Mouse (Mus musculus): Measurements from ENCODE around the gene Clic5. TPM values are rescaled to one million over a fixed set of nuclear protein-coding genes. Genes with fewer than 3 reads are reported as not detected.

The Clic5 gene
- total and polyA plus RNA-seq, 2 experiments from 2014 or later: 0.69 to 0.78 TPM

DNA sequence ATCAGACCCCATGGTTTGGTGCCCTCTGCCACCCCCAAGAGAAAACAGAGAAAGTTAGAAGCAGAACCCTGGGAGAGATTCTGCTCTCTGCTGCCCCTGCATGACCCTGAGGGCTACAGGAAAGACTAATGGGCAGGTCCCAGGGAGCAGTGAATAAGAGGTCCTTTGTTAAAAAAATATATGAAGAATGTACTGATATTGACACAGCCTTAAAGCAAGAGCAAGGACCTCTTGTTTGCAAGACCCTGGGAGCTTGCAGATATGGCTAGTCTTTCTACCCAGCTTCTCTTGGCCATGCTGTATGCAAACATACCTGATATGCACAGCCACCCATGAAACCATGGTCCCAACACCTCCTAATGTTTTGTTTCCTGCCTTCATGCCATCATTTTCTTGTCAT is 86.4 kb downstream of the Clic5 start:
- DNase-seq (ENCODE audit: low spot score): no peak
- H3K27me3 ChIP-seq (ENCODE audit: insufficient read depth, low read length): no peaks in the 10 kb centered on the region
- TF ChIP-seq CTCF (IDR thresholded peaks at IDR 0.05; ENCODE audit: low read depth): no peak

DNA sequence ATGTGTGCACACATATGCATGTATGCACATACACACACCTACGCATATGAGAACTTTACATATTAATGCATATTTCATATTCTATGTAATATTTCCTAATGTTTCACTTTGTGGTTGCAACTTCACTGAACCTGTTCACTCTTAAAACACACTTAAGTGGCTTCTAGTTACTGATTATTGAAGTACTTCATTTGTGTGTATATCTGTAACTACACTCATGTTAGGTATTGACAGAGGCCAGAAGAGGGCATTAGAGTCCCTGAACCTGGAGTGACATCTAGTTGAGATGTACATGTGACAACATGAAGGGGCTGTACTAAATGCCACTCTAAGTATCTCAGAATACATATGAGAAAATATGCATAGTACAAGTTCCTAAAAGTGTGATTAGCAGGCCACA is 99.9 kb downstream of the Clic5 start:
- DNase-seq (ENCODE audit: low spot score) (no peak), ATAC-seq (no peak)
- WGBS: 96% methylated on average over 1 of the region's 1 CpGs
- Histone ChIP-seq H3K36me3 (ENCODE audit: insufficient read depth, low read length) (no peaks in the 10 kb centered on the region), H3K27ac (no peak overlapping the region), H3K9me3 (ENCODE audit: low read length) (no peaks in the 10 kb centered on the region), H3K27me3 (ENCODE audit: insufficient read depth, low read length) (no peaks in the 10 kb centered on the region), H3K4me2 (ENCODE audit: low read depth, low read length) (no peak overlapping the region), H3K9ac (replicated peaks; ENCODE audit: low read length) (no peak overlapping the region), H3K4me1 (ENCODE audit: insufficient read depth, low read length) (no peaks in the 10 kb centered on the region), H3K4me3 (ENCODE audit: low read length) (no peak overlapping the region)
- no peak for TF ChIP-seq CTCF (IDR thresholded peaks at IDR 0.05; ENCODE audit: low read depth)

More for the DNA sequence above, 86.4 kb downstream of the Clic5 start:
- Histone ChIP-seq H3K4me3 (ENCODE audit: low read length) (no peak overlapping the region), H3K4me2 (ENCODE audit: low read depth, low read length) (no peak overlapping the region), H3K9me3 (ENCODE audit: low read length) (no peaks in the 10 kb centered on the region), H3K4me1 (ENCODE audit: insufficient read depth, low read length) (no peaks in the 10 kb centered on the region), H3K9ac (replicated peaks; ENCODE audit: low read length) (no peak overlapping the region), H3K27ac (no peak overlapping the region), H3K36me3 (ENCODE audit: insufficient read depth, low read length) (no peaks in the 10 kb centered on the region)
- no peak for ATAC-seq

DNA sequence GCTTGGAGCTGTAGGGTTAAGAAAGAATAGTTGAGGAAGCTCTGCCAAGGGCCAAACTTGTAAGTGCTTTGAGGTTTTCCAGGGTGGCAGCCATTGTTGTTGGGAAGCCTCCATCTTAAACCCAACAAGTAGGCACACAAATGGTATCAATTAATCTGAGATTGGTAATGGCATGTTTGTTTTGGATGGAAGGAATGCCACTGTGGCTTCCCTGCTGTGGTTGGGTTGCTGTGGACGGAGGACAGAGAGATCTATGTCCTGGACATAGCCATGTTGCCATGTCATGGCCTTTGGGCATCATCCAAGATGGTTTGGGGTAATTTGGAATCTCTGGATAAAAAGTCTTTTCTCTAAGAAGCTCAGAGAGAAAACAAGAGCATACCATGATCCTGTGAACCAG is 108.8 kb downstream of the Clic5 start:
- H3K9ac ChIP-seq (replicated peaks; ENCODE audit: low read length): no peak overlapping the region
- no peak for TF ChIP-seq CTCF (IDR thresholded peaks at IDR 0.05; ENCODE audit: low read depth)
- H3K36me3 ChIP-seq (ENCODE audit: insufficient read depth, low read length): no peaks in the 10 kb centered on the region
- WGBS: 62% methylated on average over 1 of the region's 1 CpGs
- no peak overlapping the region for H3K4me3 ChIP-seq (ENCODE audit: low read length)
- ATAC-seq (no peak), DNase-seq (ENCODE audit: low spot score) (no peak)
- H3K27ac ChIP-seq: no peak overlapping the region
- no peaks in the 10 kb centered on the region for H3K27me3 ChIP-seq (ENCODE audit: insufficient read depth, low read length)
- no peak overlapping the region for H3K4me2 ChIP-seq (ENCODE audit: low read depth, low read length)
- 0 out of 2 replicates have a peak, but pooled peaks cover 4% of the 10 kb centered on the region for H3K4me1 ChIP-seq (ENCODE audit: insufficient read depth, low read length)
- H3K9me3 ChIP-seq (ENCODE audit: low read length): no peaks in the 10 kb centered on the region

- Histone ChIP-seq H3K4me1 (ENCODE audit: insufficient read depth, low read length) (0 out of 2 replicates have a peak, but pooled peaks cover 4% of the 10 kb centered on the region), H3K4me3 (ENCODE audit: low read length) (no peak overlapping the region), H3K9ac (replicated peaks; ENCODE audit: low read length) (no peak overlapping the region), H3K27me3 (ENCODE audit: insufficient read depth, low read length) (no peaks in the 10 kb centered on the region), H3K36me3 (ENCODE audit: insufficient read depth, low read length) (no peaks in the 10 kb centered on the region), H3K9me3 (ENCODE audit: low read length) (no peaks in the 10 kb centered on the region), H3K4me2 (ENCODE audit: low read depth, low read length) (no peak overlapping the region), H3K27ac (no peak overlapping the region)
- ATAC-seq (no peak), DNase-seq (ENCODE audit: low spot score) (no peak)
- WGBS: 21% methylated on average over 5 of the region's 5 CpGs
- TF ChIP-seq CTCF (IDR thresholded peaks at IDR 0.05; ENCODE audit: low read depth): no peak
Measured at GRCm38 (mm10) chr17:44300236-44300635, 111.9 kb downstream of the Clic5 start.

- whole genome bisulfite sequencing: 31% methylated on average over 4 of the region's 4 CpGs
- Histone ChIP-seq H3K36me3 (ENCODE audit: insufficient read depth, low read length) (no peaks in the 10 kb centered on the region), H3K4me2 (ENCODE audit: low read depth, low read length) (no peak overlapping the region), H3K4me1 (ENCODE audit: insufficient read depth, low read length) (0 out of 2 replicates have a peak, but pooled peaks cover 4% of the 10 kb centered on the region), H3K4me3 (ENCODE audit: low read length) (no peak overlapping the region), H3K27me3 (ENCODE audit: insufficient read depth, low read length) (no peaks in the 10 kb centered on the region), H3K9ac (replicated peaks; ENCODE audit: low read length) (no peak overlapping the region), H3K27ac (no peak overlapping the region), H3K9me3 (ENCODE audit: low read length) (no peaks in the 10 kb centered on the region)
- no peak for DNase-seq (ENCODE audit: low spot score)
- no peak for TF ChIP-seq CTCF (IDR thresholded peaks at IDR 0.05; ENCODE audit: low read depth)
- ATAC-seq: no peak
Measured at GRCm38 (mm10) chr17:44300723-44301122, 112.3 kb downstream of the Clic5 start.

DNA sequence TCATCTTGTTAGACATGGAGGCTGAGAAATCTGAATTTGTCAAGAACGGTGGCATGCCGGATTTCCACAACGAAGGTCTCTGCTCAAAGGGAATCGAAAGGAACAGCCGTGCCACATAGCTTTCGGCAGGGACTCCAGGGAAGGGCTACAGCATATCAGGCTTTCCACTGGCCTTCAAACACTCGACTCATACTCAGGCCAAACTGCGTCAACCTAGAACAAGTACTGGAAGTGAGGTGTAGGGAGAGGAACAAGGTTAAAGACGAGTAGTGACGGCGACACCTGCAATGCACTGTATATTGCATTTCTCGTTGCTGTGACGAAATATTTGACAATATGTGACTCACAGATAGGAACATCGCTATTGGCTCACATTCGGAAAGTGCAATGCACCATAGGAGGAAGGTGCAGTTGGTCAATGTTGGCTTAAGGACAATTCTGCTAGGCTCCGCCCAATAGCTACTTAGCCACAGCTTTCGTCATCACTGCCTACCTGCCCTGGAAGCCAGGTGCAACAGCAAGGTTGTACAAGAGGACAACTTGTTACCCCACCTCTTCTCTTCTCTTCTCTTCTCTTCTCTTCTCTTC is 112.9 kb downstream of the Clic5 start:
- Histone ChIP-seq H3K36me3 (ENCODE audit: insufficient read depth, low read length) (no peaks in the 10 kb centered on the region), H3K27ac (no peak overlapping the region), H3K27me3 (ENCODE audit: insufficient read depth, low read length) (no peaks in the 10 kb centered on the region), H3K4me3 (ENCODE audit: low read length) (no peak overlapping the region), H3K9ac (replicated peaks; ENCODE audit: low read length) (no peak overlapping the region), H3K4me1 (ENCODE audit: insufficient read depth, low read length) (0 out of 2 replicates have a peak, but pooled peaks cover 4% of the 10 kb centered on the region), H3K4me2 (ENCODE audit: low read depth, low read length) (no peak overlapping the region), H3K9me3 (ENCODE audit: low read length) (no peaks in the 10 kb centered on the region)
- 87% methylated on average over 17 of the region's 17 CpGs for WGBS
- DNase-seq (ENCODE audit: low spot score) (no peak), ATAC-seq (no peak)
- TF ChIP-seq CTCF (IDR thresholded peaks at IDR 0.05; ENCODE audit: low read depth): no peak

- no peak for DNase-seq (ENCODE audit: low spot score)
- no peak overlapping the region for H3K4me2 ChIP-seq (ENCODE audit: low read depth, low read length)
- H3K9me3 ChIP-seq (ENCODE audit: low read length): no peaks in the 10 kb centered on the region
- H3K36me3 ChIP-seq (ENCODE audit: insufficient read depth, low read length): no peaks in the 10 kb centered on the region
- H3K27ac ChIP-seq: no peak overlapping the region
- no peak overlapping the region for H3K4me3 ChIP-seq (ENCODE audit: low read length)
- 0 out of 2 replicates have a peak, but pooled peaks cover 4% of the 10 kb centered on the region for H3K4me1 ChIP-seq (ENCODE audit: insufficient read depth, low read length)
- no peaks in the 10 kb centered on the region for H3K27me3 ChIP-seq (ENCODE audit: insufficient read depth, low read length)
- 87% methylated on average over 1 of the region's 1 CpGs for WGBS
- no peak overlapping the region for H3K9ac ChIP-seq (replicated peaks; ENCODE audit: low read length)
- ATAC-seq: no peak
- TF ChIP-seq CTCF (IDR thresholded peaks at IDR 0.05; ENCODE audit: low read depth): no peak
Measured at GRCm38 (mm10) chr17:44304076-44304475, 115.7 kb downstream of the Clic5 start.

Data from hindbrain, postnatal 0 days (tissue).